Mouse (Mus musculus) limb, embryonic 10.5 days (tissue): Measurements from ENCODE around the gene Pnn. TPM values are rescaled to one million over a fixed set of nuclear protein-coding genes. Genes with fewer than 3 reads are reported as not detected.
"Not testable (repeated sequence)": the region's sequence is repeated elsewhere in the genome, so short reads cannot be mapped to it uniquely, and the experiment has no call there.

Source experiments
- DNase-seq: peaks from one replicate; pipeline ENCODE4 v3.0.0-alpha.2; 2017; ENCODE audit warnings: low spot score
- H3K27ac ChIP-seq: fragments of 300-500 bp; sonication (generic); 2 replicates; pipeline ENCODE4 v1.5.1; 2016; ENCODE audit warnings: mild to moderate bottlenecking
- H3K27me3 ChIP-seq: fragments of 300-500 bp; sonication (generic); 2 replicates; pipeline ENCODE4 v1.6.1; 2016; ENCODE audit warnings: low read depth, mild to moderate bottlenecking; ENCODE audit not compliant: poor library complexity, severe bottlenecking
- H3K36me3 ChIP-seq: fragments of 300-500 bp; sonication (generic); 2 replicates; pipeline ENCODE4 v1.6.1; 2016; ENCODE audit warnings: mild to moderate bottlenecking, moderate library complexity
- H3K4me1 ChIP-seq: fragments of 300-500 bp; sonication (generic); 2 replicates; pipeline ENCODE4 v1.6.1; 2016
- H3K4me3 ChIP-seq: fragments of 300-500 bp; sonication (generic); 2 replicates; pipeline ENCODE4 v1.5.1; 2016; ENCODE audit warnings: mild to moderate bottlenecking, moderate library complexity
- H3K9me3 ChIP-seq: fragments of 300-500 bp; sonication (generic); replicated peaks from 2 replicates; pipeline ENCODE4 v1.6.1; 2016; ENCODE audit warnings: mild to moderate bottlenecking
- WGBS: fragments of 180-500 bp; shearing (Covaris S2); methylation state at CpG from one replicate; pipeline ENCODE4 v1.1.7; 2016; 5-methylcytosine and 5-hydroxymethylcytosine counted together
- polyA plus RNA-seq: library from polyadenylated mRNA; unstranded; fragments of >200 nt; fragmentation: Nextera tagmentation; extraction: Ambion mirVana; gene quantifications from 2 replicates; pipeline ENCODE4 v1.2.1, GENCODE M21; 2016

The Pnn gene
- polyA plus RNA-seq, 1 experiment from 2014 or later, result 113 TPM

DNA sequence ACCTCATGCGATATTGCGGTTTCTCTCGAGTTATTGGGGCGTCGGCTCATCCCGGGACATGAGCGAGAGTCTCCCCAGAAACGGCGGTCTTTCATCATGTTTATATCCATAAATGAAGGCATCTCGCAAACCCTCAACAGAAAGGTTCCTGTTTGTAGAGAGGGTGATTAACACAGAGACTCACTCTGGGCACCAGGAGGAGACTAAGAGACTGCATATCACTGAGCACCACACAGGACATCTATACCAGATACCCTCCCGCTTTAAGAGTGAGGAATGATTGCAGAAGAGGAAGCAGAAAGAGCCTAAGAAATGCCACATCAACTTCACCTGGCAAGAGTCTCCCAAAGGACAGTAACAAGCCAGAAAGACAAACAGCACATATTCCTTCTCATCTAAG lies 10.5 kb upstream of the Pnn start:
- H3K4me1 ChIP-seq, result peaks cover 13% of the 10 kb centered on the region
- no peaks in the 10 kb centered on the region for H3K9me3 ChIP-seq
- no peak overlapping the region for H3K27ac ChIP-seq
- WGBS, result 98% methylated on average over 11 of the region's 11 CpGs
- no peak for DNase-seq
- H3K27me3 ChIP-seq, result no peaks in the 10 kb centered on the region
- no peak overlapping the region for H3K4me3 ChIP-seq
- H3K36me3 ChIP-seq, result peaks cover 70% of the 10 kb centered on the region

DNA sequence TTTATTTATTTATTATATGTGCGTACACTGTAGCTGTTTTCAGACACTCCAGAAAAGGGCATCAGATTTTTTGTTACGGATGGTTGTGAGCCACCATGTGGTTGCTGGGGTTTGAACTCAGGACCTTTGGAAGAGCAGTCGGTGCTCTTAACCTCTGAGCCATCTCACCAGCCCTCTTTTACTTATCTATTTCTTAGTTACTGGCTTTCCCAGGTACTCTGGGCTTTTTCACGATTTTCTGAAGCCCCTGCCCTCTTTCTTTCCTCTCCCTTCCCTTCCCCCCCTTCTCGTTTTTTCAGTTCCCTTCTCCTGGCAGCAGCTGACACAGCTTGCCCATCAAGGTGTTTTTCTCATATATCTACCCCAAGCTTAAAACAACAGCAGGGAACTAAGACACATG lies 8.4 kb upstream of the Pnn start:
- WGBS, result 88% methylated on average over 5 of the region's 5 CpGs
- not testable (repeated sequence) for H3K27ac ChIP-seq, H3K27me3 ChIP-seq, DNase-seq, H3K9me3 ChIP-seq, H3K4me3 ChIP-seq
- peaks cover 15% of the 10 kb centered on the region for H3K4me1 ChIP-seq
- peaks cover 56% of the 10 kb centered on the region for H3K36me3 ChIP-seq

DNA sequence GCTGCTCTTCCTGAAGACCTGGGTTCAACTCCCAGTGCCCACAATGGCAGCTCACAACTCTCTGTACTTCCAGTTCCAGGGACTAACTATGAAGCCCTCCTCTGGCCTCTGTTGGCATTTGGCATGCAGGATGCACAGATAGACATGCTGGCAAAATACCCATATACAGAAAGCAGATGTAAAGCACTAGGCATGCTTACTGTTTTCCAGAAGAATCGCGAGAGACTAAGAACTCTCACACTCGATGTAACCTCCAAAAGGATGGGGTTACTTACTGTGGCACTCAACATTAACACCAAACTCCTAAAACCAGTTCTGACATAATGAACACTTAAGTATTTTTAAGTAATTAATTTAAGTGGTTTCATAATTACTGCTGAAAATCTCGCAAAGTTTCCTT lies 6.4 kb upstream of the Pnn start:
- Histone ChIP-seq H3K4me3 (peak overlapping the region; percentile 87), H3K9me3 (no peaks in the 10 kb centered on the region), H3K27me3 (no peaks in the 10 kb centered on the region), H3K4me1 (peaks cover 15% of the 10 kb centered on the region), H3K27ac (peak overlapping the region; percentile 97), H3K36me3 (peaks cover 40% of the 10 kb centered on the region)
- 71% methylated on average over 4 of the region's 4 CpGs for WGBS
- DNase-seq, result no peak

DNA sequence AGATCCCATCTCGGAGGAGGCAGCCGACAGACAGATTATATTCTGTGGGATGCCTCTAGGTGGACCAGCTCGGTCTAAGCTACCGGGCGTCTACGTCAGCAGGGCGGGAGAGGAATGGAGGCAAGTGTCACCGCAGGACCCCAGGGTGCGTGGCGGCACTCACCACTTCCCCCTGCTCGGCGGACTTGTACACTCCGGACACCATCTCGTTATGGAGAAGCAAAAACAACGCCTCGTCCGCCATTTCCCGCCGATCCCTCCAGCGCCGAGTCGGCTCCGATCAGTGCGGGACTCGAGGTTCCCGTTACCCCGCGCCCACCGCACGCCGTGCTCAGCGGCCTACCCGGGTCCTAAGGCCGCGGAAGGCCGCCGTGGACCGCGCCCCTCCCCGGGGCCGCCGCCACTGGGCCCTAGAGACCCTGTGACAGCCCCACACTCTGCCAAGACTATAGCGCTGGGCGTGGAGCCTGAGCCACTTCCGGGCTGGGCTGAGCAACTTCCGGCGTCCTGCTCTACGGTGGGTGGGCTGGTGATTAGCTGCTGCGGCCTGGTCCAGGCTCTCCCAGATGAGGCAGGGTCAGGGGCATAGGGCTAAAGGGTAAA lies 5.6 kb upstream of the Pnn start, which contains the start of gene Trappc6b:
Gene Trappc6b (minus strand): TSS at position 480 of the 603 bp plus-strand sequence.
- Histone ChIP-seq H3K27ac (peak within 1 kb of the TSS; percentile 97), H3K4me1 (peaks cover 18% of the 10 kb centered on the region), H3K36me3 (peaks cover 32% of the 10 kb centered on the region), H3K27me3 (no peaks in the 10 kb centered on the region), H3K9me3 (no peaks in the 10 kb centered on the region), H3K4me3 (peak within 1 kb of the TSS; percentile 87)
- WGBS, result under 1% methylated on average over 49 of the region's 49 CpGs
- DNase-seq, result peak; percentile 90

DNA sequence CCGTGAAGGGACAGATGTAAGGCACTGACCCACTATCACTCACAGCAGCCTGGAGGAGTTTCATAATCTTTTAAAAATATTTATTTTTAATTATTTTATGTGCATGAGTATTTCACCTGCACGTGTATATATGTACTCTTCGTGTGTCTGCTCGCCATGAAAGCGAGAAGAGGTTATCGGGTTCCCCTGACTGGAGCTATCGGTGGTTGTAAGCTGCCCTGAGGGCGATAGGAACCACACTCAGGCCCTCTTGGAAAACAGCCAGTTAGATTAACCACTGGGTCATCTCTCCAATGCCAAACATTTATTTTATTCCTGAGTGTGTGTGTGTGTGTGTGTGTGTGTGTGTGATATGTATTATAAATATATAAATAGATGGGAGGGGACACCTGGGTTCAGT lies 1.8 kb upstream of the Pnn start:
- 82% methylated on average over 8 of the region's 8 CpGs for whole genome bisulfite sequencing
- peaks cover 19% of the 10 kb centered on the region for H3K4me1 ChIP-seq
- H3K9me3 ChIP-seq, result no peaks in the 10 kb centered on the region
- peaks cover 20% of the 10 kb centered on the region for H3K36me3 ChIP-seq
- no peaks in the 10 kb centered on the region for H3K27me3 ChIP-seq
- no peak overlapping the region for H3K27ac ChIP-seq
- no peak for DNase-seq
- no peak overlapping the region for H3K4me3 ChIP-seq

DNA sequence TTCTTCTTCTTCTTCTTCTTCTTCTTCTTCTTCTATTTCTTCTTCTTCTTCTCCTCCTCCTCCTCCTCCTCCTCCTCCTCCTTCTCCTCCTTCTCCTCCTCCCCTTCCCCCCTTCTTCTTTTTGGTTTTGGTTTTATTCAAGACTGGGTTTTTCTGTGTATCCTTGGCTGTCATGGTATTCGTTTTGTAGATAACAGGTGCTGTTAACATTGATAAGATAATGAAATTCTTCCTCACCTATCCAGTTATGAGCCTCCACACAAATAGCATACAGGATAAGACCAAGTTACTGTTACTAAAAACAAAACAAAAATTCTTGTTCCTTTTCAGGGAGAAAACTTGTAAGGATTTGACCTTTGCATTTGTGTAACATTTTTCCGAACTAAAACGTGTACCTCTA lies 908 bp upstream of the Pnn start:
- 79% methylated on average over 3 of the region's 3 CpGs for WGBS
- Histone ChIP-seq H3K4me3 (peak overlapping the region; percentile 84), H3K27ac (peak overlapping the region; percentile 95), H3K9me3 (no peaks in the 10 kb centered on the region), H3K4me1 (peaks cover 13% of the 10 kb centered on the region), H3K27me3 (no peaks in the 10 kb centered on the region), H3K36me3 (peaks cover 30% of the 10 kb centered on the region)
- no peak for DNase-seq

DNA sequence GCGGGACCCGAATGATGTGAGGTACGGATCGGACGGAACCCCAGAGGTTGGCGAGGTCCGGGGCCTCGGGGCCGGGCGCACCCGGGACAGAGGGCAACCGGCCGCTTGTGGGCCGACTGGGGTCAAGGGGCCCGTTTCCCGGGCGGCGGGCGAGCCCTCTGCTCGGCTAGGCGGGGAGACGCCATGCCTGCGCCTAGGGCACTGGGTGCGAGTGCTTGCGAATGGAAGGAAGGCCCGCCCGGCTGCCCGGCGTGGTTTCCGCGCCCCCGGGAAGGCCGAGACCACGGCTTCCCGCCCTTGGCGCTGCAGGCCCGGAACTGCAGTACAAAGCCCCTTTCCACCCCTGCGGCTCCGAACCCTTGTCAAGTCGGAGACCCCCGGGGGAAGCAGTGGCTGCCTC lies 411 bp downstream of the Pnn start:
- Histone ChIP-seq H3K27me3 (no peaks in the 10 kb centered on the region), H3K9me3 (no peaks in the 10 kb centered on the region), H3K4me3 (peak overlapping the region; percentile 84), H3K27ac (peak overlapping the region; percentile 95), H3K36me3 (peaks cover 43% of the 10 kb centered on the region), H3K4me1 (peaks cover 10% of the 10 kb centered on the region)
- under 1% methylated on average over 41 of the region's 41 CpGs for WGBS
- no peak for DNase-seq

DNA sequence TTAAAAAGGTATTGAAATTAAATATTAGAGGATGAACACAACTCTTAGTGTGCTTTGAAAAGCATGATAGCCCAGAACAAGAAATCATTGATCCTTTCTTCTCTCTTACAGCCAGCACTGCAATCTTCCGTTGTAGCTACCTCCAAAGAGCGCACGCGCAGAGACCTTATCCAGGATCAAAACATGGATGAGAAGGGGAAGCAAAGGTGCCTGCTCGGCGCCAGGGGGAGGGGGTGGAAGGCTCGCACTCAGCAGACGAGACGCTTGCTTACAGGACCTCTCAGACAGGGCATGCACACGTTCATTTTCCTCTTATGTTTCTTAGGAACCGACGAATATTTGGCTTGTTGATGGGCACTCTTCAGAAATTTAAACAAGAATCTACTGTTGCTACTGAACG lies 2.1 kb downstream of the Pnn start:
- no peaks in the 10 kb centered on the region for H3K27me3 ChIP-seq
- no peak overlapping the region for H3K4me3 ChIP-seq
- 95% methylated on average over 13 of the region's 13 CpGs for WGBS
- no peaks in the 10 kb centered on the region for H3K9me3 ChIP-seq
- peaks cover 60% of the 10 kb centered on the region for H3K36me3 ChIP-seq
- peaks cover 10% of the 10 kb centered on the region for H3K4me1 ChIP-seq
- no peak overlapping the region for H3K27ac ChIP-seq
- no peak for DNase-seq

DNA sequence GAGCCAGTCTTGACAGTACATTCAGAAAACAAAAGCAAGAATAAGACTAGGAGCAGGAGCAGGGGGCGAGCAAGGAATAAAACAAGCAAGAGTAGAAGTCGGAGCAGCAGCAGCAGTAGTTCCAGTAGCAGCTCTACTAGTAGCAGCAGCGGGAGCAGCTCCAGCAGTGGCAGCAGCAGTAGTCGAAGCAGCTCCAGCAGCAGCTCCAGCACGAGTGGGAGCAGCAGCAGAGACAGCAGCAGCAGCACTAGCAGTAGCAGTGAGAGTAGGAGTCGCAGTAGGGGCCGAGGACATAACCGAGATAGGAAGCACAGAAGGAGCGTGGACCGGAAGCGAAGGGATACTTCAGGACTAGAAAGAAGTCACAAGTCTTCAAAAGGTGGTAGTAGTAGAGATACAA lies 5.6 kb downstream of the Pnn start:
- WGBS, result 93% methylated on average over 11 of the region's 11 CpGs
- Histone ChIP-seq H3K36me3 (peaks cover 76% of the 10 kb centered on the region), H3K27me3 (no peaks in the 10 kb centered on the region), H3K9me3 (no peaks in the 10 kb centered on the region), H3K4me3 (no peak overlapping the region), H3K27ac (no peak overlapping the region), H3K4me1 (peaks cover 6% of the 10 kb centered on the region; the same call in 1 of the 2 replicates)
- DNase-seq, result no peak

DNA sequence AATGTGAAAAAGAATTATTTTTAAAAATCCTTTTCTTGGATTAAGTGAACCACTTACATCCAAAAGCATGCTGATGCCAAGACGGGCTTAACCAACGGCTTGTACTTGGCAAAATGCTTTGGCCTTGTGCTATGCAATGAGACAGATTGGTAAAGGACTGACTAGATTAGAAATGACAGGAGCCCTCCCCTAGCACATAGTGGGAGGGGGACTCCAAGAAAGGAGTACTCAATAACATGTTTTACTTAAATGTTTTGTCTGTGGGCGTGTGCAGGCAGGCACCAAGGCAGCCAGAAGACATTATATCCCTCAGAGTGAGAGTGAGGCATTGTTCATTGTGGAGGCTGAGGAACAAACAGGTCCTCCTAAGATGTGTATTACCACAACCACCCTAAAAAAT lies 7.4 kb downstream of the Pnn start:
- no peak for DNase-seq
- Histone ChIP-seq H3K36me3 (peaks cover 64% of the 10 kb centered on the region), H3K9me3 (no peaks in the 10 kb centered on the region), H3K4me1 (no peaks in the 10 kb centered on the region), H3K27ac (no peak overlapping the region), H3K27me3 (no peaks in the 10 kb centered on the region), H3K4me3 (no peak overlapping the region)
- WGBS, result 88% methylated on average over 3 of the region's 3 CpGs

DNA sequence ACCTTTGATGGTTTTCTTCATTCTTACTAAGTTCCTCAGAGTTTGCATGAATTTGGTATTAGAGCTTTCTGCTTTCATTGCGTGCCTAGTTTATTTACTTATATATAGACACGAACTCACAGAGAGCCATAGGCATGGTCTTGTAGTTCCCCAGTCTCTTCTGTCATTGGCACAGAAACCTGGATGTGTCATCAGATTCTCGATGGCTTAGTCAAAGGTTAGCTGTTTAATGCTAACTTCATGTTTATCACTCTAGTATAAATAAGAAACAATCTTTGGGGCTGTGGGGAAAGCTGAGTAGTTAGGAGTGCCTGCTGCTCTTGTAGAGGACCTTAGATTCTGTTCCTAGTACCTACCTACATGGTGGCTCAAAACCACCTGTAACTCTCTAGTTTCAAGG lies 10.3 kb downstream of the Pnn start:
- Histone ChIP-seq H3K9me3 (no peaks in the 10 kb centered on the region), H3K36me3 (peaks cover 35% of the 10 kb centered on the region), H3K27me3 (no peaks in the 10 kb centered on the region), H3K4me1 (no peaks in the 10 kb centered on the region), H3K27ac (no peak overlapping the region), H3K4me3 (no peak overlapping the region)
- no peak for DNase-seq
- WGBS, result 93% methylated on average over 3 of the region's 3 CpGs

DNA sequence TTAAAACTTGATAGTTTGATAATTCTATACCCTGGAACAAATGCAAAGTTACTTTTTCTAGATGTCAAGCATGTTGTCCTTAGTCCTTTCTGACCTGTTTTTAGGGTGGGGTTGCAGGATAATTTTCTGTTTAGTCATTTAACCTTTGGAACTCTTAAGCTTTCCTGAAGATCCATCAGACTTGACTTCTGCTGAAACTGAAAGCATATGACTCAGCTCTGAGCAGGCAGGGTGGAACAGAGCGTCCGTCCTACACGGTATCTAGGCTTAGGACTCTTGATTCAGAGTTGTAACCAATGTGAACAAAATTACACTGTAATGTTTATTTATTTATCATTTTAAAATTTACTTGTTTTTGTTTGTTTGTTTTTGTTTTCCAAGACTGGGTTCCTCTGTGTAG lies 11.2 kb downstream of the Pnn start:
- Histone ChIP-seq H3K4me3 (no peak overlapping the region), H3K9me3 (no peaks in the 10 kb centered on the region), H3K4me1 (no peaks in the 10 kb centered on the region), H3K36me3 (peaks cover 26% of the 10 kb centered on the region), H3K27me3 (no peaks in the 10 kb centered on the region), H3K27ac (no peak overlapping the region)
- no peak for DNase-seq
- WGBS, result 92% methylated on average over 3 of the region's 3 CpGs

DNA sequence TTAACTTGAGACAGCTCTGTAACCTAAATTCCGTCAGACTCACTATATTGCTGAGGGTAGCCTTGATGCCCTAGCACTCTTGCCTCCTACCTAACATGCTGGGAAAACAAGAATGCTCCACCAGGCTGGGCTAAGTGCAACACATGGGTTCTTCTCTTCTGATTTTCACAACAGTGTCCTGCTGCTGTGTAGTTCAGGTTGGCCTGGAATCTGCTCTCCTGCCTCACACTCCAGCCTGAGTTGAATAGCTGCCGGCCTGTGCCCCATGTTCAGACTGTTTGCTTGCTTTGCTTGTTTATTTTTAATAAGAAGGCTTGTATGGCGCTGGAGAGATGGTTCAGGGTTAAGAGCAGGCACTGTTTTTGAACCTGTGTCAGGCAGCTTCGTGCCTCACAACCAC lies 13.8 kb downstream of the Pnn start:
- H3K9me3 ChIP-seq, result no peaks in the 10 kb centered on the region
- peaks cover 1% of the 10 kb centered on the region for H3K36me3 ChIP-seq
- no peak overlapping the region for H3K27ac ChIP-seq
- no peak overlapping the region for H3K4me3 ChIP-seq
- DNase-seq, result no peak
- H3K4me1 ChIP-seq, result no peaks in the 10 kb centered on the region
- 84% methylated on average over 4 of the region's 4 CpGs for WGBS
- H3K27me3 ChIP-seq, result no peaks in the 10 kb centered on the region

DNA sequence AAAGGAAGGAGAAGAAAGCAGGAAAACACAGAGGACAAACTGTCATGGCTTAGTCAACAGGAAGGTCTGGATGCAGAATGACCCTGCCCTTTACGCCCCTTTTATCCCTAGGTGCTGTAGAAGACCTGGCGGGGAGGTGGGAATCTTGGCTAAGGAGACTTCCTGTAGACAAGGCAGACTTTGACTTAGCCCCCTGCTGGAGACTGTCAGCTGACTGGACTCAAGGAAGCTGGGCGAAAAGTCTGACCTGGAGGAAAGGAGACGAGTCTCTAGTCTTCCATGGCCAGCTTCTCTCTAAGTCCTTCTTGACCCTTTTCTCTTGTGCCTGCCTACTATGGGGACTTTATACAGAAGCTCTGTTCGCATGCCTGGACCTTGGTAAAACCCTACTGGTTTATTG lies 17.8 kb downstream of the Pnn start:
- Histone ChIP-seq H3K9me3 (no peaks in the 10 kb centered on the region), H3K27ac (no peak overlapping the region), H3K4me3 (no peak overlapping the region), H3K27me3 (no peaks in the 10 kb centered on the region), H3K4me1 (no peaks in the 10 kb centered on the region), H3K36me3 (no peaks in the 10 kb centered on the region)
- WGBS, result 75% methylated on average over 5 of the region's 5 CpGs
- DNase-seq, result no peak
